Mouse (Mus musculus) cerebellum, adult 2 months (tissue): ENCODE measurements at regions not wholly inside any gene's neighbourhood (a gene's known extent, or its start where the extent isn't known, plus 50 kb on each side); places are given as distances from the start of the nearest gene placed in this dataset.

Experiments
- CTCF ChIP-seq: fragments of 200-500 bp; IDR thresholded peaks from 2 replicates; pipeline ENCODE4 v1.5.1; 2011; ENCODE audit warnings: low read depth, mild to moderate bottlenecking, control low read depth, low read length, moderate library complexity, borderline replicate concordance; ENCODE audit not compliant: insufficient read depth
- POLR2A ChIP-seq: fragments of 200-500 bp; IDR thresholded peaks from 2 replicates; pipeline ENCODE4 v1.6.1; 2011; ENCODE audit warnings: low read length, control low read depth, borderline replicate concordance; ENCODE audit not compliant: insufficient read depth

DNA sequence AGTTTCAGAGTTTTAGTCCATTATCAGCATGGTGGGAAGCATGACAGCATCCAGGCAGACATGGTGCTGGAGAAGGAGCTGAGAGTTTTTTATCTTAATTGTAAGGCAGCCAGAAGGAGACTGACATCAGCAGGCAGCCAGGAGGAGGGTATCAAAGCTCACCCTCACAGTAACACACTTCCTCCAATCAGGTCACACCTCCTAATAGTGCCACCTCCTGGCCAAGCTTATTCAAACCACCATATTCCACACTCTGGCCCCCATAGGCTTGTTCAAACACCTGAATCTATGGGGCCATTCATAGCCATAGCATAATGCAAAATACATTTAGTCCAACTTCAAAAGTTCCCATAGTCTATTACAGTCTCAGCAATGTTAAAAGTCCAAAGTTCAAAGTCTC, 65.1 kb upstream of the Clec14a start:
- no peak for TF ChIP-seq CTCF
- TF ChIP-seq POLR2A: no peak
